Mouse (Mus musculus) retina, postnatal 1 day (tissue): ENCODE data around the gene Clk3.

Source experiments
- DNase-seq: peaks from one replicate; pipeline ENCODE4 v3.0.0-alpha.2; 2012

Clk3 gene

GRCm38 (mm10) chr9:57722371-57722770 is 43.3 kb downstream of the Clk3 start:
- no peak for DNase-seq

DNA sequence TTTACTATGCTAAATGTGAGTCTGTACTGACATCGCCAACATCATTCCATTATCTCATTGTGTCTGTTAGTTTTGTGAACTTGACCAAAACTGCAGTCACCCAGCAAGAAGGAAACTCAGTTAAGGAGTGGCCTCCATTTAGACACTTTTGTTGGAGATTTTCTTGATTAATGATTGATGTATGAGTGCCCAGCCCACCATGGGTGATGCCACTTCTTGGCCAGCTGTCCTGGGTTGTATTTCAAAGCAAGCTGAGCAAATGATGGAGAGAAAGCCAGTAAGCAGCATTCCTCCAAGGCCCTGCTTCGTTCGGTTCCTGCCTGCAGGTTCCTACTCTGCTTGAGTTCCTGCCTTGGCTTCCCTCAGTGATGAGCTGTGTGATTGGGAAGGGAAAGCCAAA is 44.9 kb downstream of the Clk3 start:
- no peak for DNase-seq

DNA sequence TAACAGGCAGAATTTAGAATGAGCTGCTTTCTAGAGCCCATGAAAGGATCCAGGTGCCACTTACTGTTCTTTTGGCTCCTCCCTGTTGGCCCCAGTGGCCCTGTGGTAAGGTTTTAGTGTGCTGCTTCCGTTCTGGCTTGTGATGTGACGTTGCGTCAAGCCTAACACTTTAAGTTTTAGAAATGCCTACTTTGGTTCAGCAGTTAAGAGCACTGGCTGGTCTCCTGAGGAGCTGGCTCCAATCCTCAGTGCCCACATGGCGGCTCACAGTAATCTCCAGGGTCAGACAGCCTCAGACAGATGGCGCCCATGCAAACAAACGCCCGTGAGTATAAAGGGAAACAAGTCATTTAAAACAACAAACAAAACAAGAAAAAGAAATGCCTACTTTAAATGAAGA is 47.3 kb downstream of the Clk3 start:
- peak; percentile 17 for DNase-seq

GRCm38 (mm10) chr9:57712194-57712593 is 53.5 kb downstream of the Clk3 start:
- no peak for DNase-seq

- DNase-seq, result peak; percentile 30
Observed at GRCm38 (mm10) chr9:57710214-57710613, 55.4 kb downstream of the Clk3 start.

DNA sequence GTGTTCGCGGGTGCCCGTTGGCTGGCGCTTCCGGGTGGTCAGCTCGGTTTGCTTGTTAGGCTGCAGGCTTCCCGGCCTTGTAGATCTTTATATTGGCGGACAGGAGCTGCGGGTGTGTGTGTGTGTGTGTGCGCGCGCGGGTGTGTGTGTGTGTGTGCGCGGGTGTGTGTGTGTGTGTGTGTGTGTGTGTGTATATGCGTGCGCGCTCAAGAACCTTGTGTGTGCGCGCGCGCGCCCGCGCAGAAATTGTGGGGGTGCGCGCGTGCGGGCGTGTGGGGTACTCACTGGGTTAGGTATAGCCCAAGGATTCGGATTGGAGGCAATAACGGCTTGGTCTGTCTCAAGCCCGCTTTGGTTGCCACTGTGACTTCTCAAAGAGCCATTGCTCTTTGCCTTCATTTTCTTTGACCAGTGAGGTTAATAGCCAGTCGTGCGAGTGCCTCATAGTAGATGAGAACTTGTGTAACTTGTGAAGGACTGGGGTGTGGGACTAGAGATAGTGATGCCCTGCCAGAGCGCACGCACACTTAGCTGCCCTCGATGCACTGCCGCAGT is 56.9 kb downstream of the Clk3 start:
- DNase-seq, result no peak

DNA sequence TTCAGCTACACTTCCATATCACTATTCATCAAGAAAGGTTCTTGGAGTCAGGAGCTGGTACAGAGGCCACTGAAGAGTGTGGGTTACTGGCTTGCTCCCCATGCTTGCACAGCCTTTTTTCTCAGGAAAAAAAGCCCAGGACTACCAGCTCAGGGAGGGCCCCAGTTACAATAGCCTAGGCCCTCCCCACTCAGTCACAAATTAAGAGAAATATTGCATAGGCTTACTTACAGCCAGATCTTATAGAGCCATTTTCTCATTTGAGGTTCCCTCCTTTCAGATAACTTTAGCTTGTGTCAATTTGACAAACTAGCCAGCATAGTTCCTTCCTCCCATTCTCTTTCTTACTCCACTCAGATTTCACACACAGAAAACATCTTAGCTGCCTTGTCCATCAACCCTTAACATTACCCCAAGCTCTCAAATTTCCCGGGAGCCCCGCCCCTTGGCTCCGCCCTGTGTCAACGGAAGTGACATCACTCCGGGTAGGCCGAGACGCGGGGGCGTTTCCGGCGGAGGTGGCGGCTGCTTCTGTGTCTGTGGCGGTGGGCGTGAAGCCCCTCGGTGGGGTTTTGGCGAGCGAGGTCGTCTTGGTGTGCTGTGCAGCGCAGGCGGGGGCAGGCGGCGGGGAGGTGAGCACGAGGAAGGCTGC is 57.5 kb downstream of the Clk3 start, which contains the start of gene Edc3:
Edc3 (plus strand) TSS at position 473 of the 652 bp plus-strand sequence.
- DNase-seq, result peak; percentile 93

DNA sequence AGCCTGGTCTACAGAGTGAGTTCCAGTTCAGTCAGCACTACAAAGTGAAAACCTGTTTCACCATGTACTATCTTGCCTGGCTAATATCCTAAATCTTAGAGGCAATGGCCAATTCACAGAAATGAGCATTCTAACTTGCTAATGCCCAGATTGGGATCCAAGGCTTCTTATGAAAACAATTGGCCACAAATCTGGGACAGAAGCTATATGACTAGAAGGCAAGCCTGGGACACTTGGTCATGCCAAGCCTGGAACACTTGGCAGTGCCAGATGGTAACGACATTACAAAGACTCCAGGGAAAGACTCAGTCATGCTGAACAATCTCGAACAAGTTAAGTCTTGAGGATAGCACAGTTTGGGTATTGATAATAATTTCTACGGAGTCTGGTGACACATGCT is 59.2 kb downstream of the Clk3 start:
- no peak for DNase-seq
